Mouse (Mus musculus) forebrain, embryonic 12.5 days (tissue): Measurements from ENCODE around the gene Mbd6. TPM values are rescaled to one million over a fixed set of nuclear protein-coding genes. Genes with fewer than 3 reads are reported as not detected.
"Not testable (repeated sequence)": the region's sequence is repeated elsewhere in the genome, so short reads cannot be mapped to it uniquely, and the experiment has no call there.

Experiments
- ATAC-seq: fragments of 200-750 bp; cut with Nextera tagmentation; 2 replicates; pipeline ENCODE4 v1.8.0; 2017; ENCODE audit warnings: moderate TSS enrichment; ENCODE audit not compliant: low FRiP score
- H3K27ac ChIP-seq: fragments of 300-500 bp; sonication (generic); 2 replicates; pipeline ENCODE4 v1.5.1; 2016; ENCODE audit warnings: mild to moderate bottlenecking
- H3K27me3 ChIP-seq: fragments of 300-500 bp; sonication (generic); 2 replicates; pipeline ENCODE4 v1.6.1; 2016; ENCODE audit warnings: mild to moderate bottlenecking
- H3K36me3 ChIP-seq: fragments of 300-500 bp; sonication (generic); replicated peaks from 2 replicates; pipeline ENCODE4 v1.6.1; 2016; ENCODE audit warnings: mild to moderate bottlenecking
- H3K4me1 ChIP-seq: fragments of 300-500 bp; sonication (generic); 2 replicates; pipeline ENCODE4 v1.6.1; 2016
- H3K4me2 ChIP-seq: fragments of 300-500 bp; sonication (generic); 2 replicates; pipeline ENCODE4 v1.6.1; 2016; ENCODE audit warnings: mild to moderate bottlenecking, moderate library complexity
- H3K4me3 ChIP-seq: fragments of 300-500 bp; sonication (generic); replicated peaks from 2 replicates; pipeline ENCODE4 v1.5.1; 2016; ENCODE audit warnings: mild to moderate bottlenecking
- H3K9ac ChIP-seq: fragments of 300-500 bp; sonication (generic); 2 replicates; pipeline ENCODE4 v1.6.1; 2016; ENCODE audit warnings: mild to moderate bottlenecking
- H3K9me3 ChIP-seq: fragments of 300-500 bp; sonication (generic); 2 replicates; pipeline ENCODE4 v1.6.1; 2016
- WGBS: fragments of 180-500 bp; shearing (Covaris S2); methylation state at CpG from one replicate; pipeline ENCODE4 v1.1.7; 2016; 5-methylcytosine and 5-hydroxymethylcytosine counted together
- polyA plus RNA-seq: library from polyadenylated mRNA; unstranded; fragments of >200 nt; fragmentation: Nextera tagmentation; extraction: Ambion mirVana; gene quantifications from 2 replicates; pipeline ENCODE4 v1.2.1, GENCODE M21; 2016

Mbd6 gene
- polyA plus RNA-seq, 1 experiment from 2014 or later = 21.2 TPM

DNA sequence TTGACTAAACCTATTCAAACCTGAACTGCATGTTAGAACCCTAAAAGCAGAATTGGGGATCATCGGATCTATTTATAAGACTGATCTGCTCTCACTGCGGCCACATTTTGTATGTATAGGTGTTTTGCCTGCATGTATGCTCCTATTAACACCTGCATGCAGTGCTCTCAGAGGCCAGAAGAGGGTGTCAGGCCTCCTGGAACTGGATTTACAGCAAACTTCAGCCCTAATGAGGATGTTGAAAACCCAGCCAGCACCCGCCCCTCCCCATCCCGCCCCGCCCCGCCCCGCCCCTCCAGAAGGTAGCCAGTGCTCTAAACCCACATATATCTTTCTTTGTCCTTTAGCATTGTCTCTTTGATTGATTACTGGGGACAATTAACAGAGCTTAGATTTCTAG, 35.7 kb upstream of the Mbd6 start:
- no peak for ATAC-seq
- Histone ChIP-seq H3K9ac (no peak overlapping the region), H3K4me2 (no peak overlapping the region), H3K4me3 (no peak overlapping the region), H3K4me1 (peaks cover 14% of the 10 kb centered on the region), H3K27me3 (peaks cover 88% of the 10 kb centered on the region), H3K9me3 (no peaks in the 10 kb centered on the region), H3K27ac (no peak overlapping the region), H3K36me3 (no peaks in the 10 kb centered on the region)
- 11% methylated on average over 7 of the region's 7 CpGs for WGBS

DNA sequence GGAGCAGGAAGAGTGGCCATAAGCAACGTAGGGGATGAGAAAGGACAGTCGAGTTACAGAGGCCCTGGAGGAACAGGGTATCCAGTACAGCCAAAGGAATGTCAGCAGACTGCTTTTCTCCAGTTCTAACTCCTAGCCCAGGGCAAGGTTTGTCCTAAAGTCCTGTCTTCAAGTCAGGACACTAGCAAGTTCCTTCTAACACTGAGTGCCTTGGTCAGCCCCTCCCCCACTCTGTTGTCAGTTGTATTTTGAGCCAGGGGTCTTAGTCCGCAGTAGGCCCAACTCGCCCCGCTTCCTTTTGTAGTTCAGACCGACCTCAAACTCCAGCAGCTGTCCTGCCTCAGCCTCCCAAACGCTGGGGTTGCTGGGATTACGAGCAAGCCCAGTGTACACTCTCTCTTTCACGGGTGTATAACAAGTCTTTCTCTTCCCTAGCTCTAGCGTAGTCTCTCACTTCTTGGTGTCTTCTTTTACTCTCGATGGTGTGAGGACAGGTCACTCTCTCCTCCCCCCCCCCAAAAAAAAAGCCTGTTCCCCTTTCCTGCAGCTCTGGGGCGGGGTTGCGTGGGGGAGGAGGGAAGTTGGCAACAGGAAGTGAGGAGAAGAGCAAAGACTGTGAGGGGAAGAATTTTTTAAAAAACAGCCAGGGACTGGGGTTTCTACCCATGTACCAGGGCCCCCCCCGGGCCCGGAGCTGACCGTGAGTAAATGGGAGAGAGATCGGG, 34.5 kb upstream of the Mbd6 start:
- Histone ChIP-seq H3K36me3 (no peaks in the 10 kb centered on the region), H3K4me3 (no peak overlapping the region), H3K27ac (no peak overlapping the region), H3K4me2 (no peak overlapping the region), H3K27me3 (peaks cover 76% of the 10 kb centered on the region), H3K9ac (no peak overlapping the region), H3K4me1 (peaks cover 14% of the 10 kb centered on the region), H3K9me3 (no peaks in the 10 kb centered on the region)
- no peak for ATAC-seq
- WGBS = 76% methylated on average over 17 of the region's 17 CpGs

DNA sequence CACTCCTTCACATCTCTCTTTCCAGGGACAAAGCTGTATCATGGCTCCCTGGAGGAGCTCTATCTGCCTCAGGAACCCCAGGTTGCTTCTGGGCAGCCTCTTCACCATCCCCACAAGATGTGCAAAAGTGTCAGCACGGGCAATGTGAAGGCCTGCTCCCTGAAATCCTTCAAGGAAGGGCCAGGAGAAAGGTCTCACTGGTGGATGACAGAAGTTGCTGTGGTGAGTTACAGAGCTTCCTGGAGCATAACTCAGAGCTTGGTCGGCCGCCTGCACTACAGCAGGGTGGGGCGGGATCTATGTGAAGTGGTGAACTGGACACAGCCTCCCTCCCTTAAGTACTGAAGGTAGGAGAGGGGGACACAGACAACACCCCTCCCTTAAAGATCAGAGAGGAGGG, 33.9 kb upstream of the Mbd6 start:
- Histone ChIP-seq H3K4me3 (no peak overlapping the region), H3K9me3 (no peaks in the 10 kb centered on the region), H3K9ac (no peak overlapping the region), H3K4me1 (peaks cover 14% of the 10 kb centered on the region), H3K27ac (no peak overlapping the region), H3K36me3 (no peaks in the 10 kb centered on the region), H3K27me3 (peaks cover 74% of the 10 kb centered on the region), H3K4me2 (no peak overlapping the region)
- no peak for ATAC-seq
- WGBS = 82% methylated on average over 4 of the region's 4 CpGs

DNA sequence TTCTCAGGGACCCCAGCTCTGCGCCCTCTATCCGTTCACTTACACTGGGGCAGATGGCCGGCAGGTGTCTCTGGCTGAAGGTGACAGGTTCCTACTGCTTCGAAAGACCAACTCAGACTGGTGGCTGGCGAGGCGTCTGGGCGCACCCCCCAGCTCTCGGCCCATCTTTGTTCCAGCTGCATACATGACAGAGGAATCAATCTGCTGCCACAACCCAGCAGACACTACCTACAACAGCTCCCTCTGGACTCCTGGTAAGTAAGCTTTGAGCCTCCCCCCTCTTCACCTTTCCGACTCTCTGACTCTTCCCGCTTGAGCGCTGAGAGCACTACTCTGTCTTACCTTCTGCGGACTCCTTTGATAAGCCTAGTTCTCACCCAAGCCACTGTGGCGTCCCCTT, 33.4 kb upstream of the Mbd6 start:
- H3K4me2 ChIP-seq = no peak overlapping the region
- H3K36me3 ChIP-seq = no peaks in the 10 kb centered on the region
- H3K4me1 ChIP-seq = peaks cover 14% of the 10 kb centered on the region
- H3K4me3 ChIP-seq = no peak overlapping the region
- no peak for ATAC-seq
- no peaks in the 10 kb centered on the region for H3K9me3 ChIP-seq
- 67% methylated on average over 13 of the region's 13 CpGs for WGBS
- H3K27ac ChIP-seq = no peak overlapping the region
- H3K27me3 ChIP-seq = peaks cover 69% of the 10 kb centered on the region
- H3K9ac ChIP-seq = no peak overlapping the region

GRCm38 (mm10) chr10:127321621-127322020, 32.8 kb upstream of the Mbd6 start, which contains the start of gene Arhgap9:
Arhgap9 (plus strand) TSS chr10:127321964.
- no peak for ATAC-seq
- H3K9ac ChIP-seq = no peak within 1 kb of the TSS
- WGBS = 64% methylated on average over 3 of the region's 3 CpGs
- peaks cover 64% of the 10 kb centered on the region for H3K27me3 ChIP-seq
- no peak within 1 kb of the TSS for H3K4me2 ChIP-seq
- no peak within 1 kb of the TSS for H3K4me3 ChIP-seq
- H3K27ac ChIP-seq = no peak within 1 kb of the TSS
- H3K4me1 ChIP-seq = peaks cover 8% of the 10 kb centered on the region
- no peaks in the 10 kb centered on the region for H3K9me3 ChIP-seq
- H3K36me3 ChIP-seq = no peaks in the 10 kb centered on the region

GRCm38 (mm10) chr10:127319969-127320368, 31.2 kb upstream of the Mbd6 start:
- WGBS = 81% methylated on average over 7 of the region's 7 CpGs
- Histone ChIP-seq H3K4me3 (no peak overlapping the region), H3K9me3 (no peaks in the 10 kb centered on the region), H3K9ac (no peak overlapping the region), H3K27ac (no peak overlapping the region), H3K4me2 (no peak overlapping the region), H3K36me3 (no peaks in the 10 kb centered on the region), H3K27me3 (peaks cover 47% of the 10 kb centered on the region), H3K4me1 (no peaks in the 10 kb centered on the region)
- no peak for ATAC-seq

DNA sequence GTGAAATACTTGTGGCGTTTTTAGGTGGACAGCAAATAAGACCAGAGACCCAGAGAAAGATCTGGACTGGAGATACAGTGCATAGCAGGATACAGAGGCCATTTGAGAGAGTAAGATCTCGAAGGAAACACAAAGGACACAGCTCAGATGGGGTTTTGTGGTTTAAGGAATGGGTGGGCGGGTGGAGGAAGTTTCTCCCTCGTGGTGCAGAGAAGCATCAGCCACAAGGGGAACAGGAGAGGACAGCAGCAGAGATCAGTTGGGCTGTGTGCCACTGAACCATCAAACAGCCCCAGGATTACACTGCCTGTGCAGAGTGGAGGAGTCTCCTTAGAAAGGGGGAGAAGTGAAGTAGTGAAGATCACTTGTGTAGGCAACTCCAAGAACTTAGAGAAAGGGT, 29.2 kb upstream of the Mbd6 start:
- no peak for ATAC-seq
- Histone ChIP-seq H3K27me3 (peaks cover 27% of the 10 kb centered on the region), H3K4me2 (no peak overlapping the region), H3K27ac (no peak overlapping the region), H3K4me1 (no peaks in the 10 kb centered on the region), H3K4me3 (no peak overlapping the region), H3K9ac (no peak overlapping the region), H3K9me3 (no peaks in the 10 kb centered on the region), H3K36me3 (no peaks in the 10 kb centered on the region)
- WGBS = 47% methylated on average over 4 of the region's 4 CpGs

DNA sequence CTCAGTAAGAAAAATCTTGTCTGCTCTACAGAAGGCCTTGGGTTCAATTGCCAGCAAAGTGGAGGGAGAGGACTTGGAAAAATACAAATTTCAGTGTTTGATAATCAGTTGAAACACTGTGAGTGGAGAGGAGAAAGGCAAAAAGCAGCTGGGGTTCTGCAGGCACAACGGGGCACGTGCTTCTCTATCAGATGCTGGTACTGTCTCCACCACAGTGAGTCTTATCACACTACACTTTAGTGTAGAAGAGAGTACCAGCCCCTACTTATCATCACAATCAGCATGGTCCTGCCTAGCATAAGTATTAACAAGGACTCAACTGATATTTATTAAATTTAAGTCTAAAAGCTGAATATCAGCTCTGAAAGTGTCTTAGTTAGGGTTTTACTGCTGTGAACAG, 28.5 kb upstream of the Mbd6 start:
- Histone ChIP-seq H3K27ac (no peak overlapping the region), H3K36me3 (no peaks in the 10 kb centered on the region), H3K4me1 (no peaks in the 10 kb centered on the region; the same call in 1 of the 2 replicates), H3K27me3 (peaks cover 20% of the 10 kb centered on the region), H3K9ac (no peak overlapping the region), H3K4me2 (no peak overlapping the region), H3K9me3 (no peaks in the 10 kb centered on the region), H3K4me3 (no peak overlapping the region)
- ATAC-seq = no peak
- 86% methylated on average over 2 of the region's 2 CpGs for WGBS

DNA sequence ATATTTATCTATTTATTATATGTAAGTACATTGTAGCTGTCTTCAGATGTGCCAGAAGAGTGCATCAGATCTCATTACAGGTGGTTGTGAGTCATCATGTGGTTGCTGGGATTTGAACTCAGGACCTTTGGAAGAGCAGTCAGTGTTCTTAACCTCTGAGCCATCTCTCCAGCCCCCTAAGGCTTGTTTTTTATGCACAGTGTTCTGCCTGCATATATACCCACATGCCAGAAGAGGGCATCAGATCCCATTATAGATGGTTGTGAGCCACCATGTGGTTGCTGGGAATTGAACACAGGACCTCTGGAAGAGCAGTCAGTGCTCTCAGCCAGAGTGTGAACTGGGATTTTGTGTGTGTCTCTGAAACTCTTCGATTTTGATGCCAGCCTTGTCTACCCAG, 26.1 kb upstream of the Mbd6 start:
- not testable (repeated sequence) for H3K27me3 ChIP-seq, H3K27ac ChIP-seq, ATAC-seq, H3K9me3 ChIP-seq, H3K9ac ChIP-seq, H3K36me3 ChIP-seq, H3K4me2 ChIP-seq, H3K4me3 ChIP-seq
- peaks cover 12% of the 10 kb centered on the region for H3K4me1 ChIP-seq
- WGBS = 78% methylated on average over 1 of the region's 1 CpGs

- H3K4me1 ChIP-seq = peaks cover 12% of the 10 kb centered on the region
- H3K9me3 ChIP-seq, H3K27me3 ChIP-seq, H3K27ac ChIP-seq, H3K4me2 ChIP-seq, ATAC-seq, H3K9ac ChIP-seq, H3K4me3 ChIP-seq: not testable (repeated sequence)
- WGBS = 91% methylated on average over 5 of the region's 5 CpGs
- peaks cover 12% of the 10 kb centered on the region for H3K36me3 ChIP-seq
These were observed 24.7 kb upstream of the Mbd6 start for GRCm38 (mm10) chr10:127313516-127313915.

DNA sequence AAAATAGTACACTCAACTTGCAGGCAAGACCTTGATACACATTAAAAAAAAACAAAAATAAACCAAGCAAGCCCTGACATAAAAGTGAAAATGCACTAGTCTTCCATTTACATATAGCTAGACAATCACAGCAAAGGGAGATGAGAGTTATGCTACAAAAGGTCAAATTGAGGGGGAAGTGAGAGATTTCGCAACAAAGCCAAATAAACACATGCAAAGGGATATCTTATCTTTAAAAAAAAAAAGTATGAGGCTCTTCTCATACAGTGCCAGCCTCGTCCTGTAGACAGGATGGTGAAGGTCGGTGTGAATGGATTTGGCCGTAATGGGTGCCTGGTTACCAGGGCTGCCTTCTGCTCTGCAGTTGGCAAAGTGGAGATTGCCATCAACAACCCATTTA, 24.0 kb upstream of the Mbd6 start:
- H3K4me2 ChIP-seq = no peak overlapping the region
- H3K9ac ChIP-seq = no peak overlapping the region
- no peaks in the 10 kb centered on the region for H3K27me3 ChIP-seq
- peaks cover 12% of the 10 kb centered on the region for H3K4me1 ChIP-seq
- peaks cover 18% of the 10 kb centered on the region for H3K36me3 ChIP-seq
- no peaks in the 10 kb centered on the region for H3K9me3 ChIP-seq
- 80% methylated on average over 4 of the region's 4 CpGs for WGBS
- H3K27ac ChIP-seq = no peak overlapping the region
- no peak for ATAC-seq
- no peak overlapping the region for H3K4me3 ChIP-seq

DNA sequence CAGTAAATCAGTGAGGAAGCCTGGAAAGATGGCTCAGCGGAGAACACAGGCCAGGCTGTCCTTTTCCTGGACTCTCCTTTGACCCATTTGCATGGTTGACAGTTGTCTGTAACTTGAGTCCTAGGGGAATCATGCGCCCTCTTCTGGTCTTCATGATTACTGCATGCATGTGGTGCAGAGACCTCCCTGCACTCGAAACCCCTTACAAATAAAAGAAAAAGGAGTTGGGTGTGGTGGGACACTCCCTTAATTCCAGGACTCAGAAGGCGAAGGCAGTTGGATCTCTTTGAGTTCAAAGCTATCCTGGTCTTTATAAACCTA, 23.5 kb upstream of the Mbd6 start:
- H3K9me3 ChIP-seq = no peaks in the 10 kb centered on the region
- H3K4me3 ChIP-seq = peak overlapping the region; percentile 79
- peaks cover 24% of the 10 kb centered on the region for H3K36me3 ChIP-seq
- H3K9ac ChIP-seq = peak overlapping the region; percentile 86; the same call in 1 of the 2 replicates
- ATAC-seq = peak; percentile 64
- H3K4me2 ChIP-seq = peak overlapping the region; percentile 71
- WGBS = under 1% methylated on average over 4 of the region's 4 CpGs
- peaks cover 12% of the 10 kb centered on the region for H3K4me1 ChIP-seq
- peak overlapping the region; percentile 75 for H3K27ac ChIP-seq
- H3K27me3 ChIP-seq = no peaks in the 10 kb centered on the region
